In the genomic region with DNA sequence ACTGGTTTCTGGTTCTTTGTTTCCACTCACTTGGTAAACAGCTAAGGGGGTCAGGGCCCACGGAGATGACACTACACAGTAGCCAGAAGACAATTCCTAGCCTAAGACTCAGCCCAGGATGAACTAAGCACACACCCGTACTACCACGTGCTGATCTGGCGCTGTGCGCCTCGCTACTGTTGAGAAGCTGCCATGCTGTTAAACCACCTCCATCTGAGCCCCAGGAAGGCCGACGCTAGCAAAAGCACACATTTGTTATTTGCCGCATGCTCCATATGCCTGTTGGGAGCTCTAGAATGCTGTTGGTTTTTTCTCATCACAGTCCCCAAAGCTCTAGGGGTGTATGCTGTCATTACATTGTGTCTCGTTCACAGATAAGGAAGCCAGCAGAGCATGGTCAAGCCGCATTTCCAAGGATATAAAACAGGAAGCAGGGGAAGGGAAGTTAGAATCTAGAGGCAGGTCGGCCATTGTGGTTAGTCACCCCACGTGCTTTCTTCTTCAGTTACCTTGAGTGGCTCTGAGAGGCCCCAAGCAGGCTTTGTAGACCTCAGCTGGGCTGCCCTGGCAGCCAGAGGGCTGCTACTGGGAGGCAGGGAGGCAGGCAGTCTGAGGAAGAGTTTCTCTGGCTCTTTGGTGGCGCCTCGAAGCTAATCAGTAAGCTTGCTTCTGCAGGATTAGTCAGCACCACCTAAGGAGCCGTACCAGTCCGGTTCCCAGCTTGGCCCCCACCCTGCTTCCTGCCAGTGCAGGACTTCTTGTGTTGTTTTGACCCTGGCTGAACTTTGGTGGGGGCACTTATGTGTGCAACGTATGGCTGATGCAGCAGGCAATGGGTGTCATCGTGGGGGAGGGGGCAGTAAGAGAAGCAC, we compare ENCODE assay signal across 1 mouse cellular context.
A peak's percentile ranks its signal among the peaks of the same experiment; 100 is the strongest.
TF ChIP-seq lines count a peak whose summit lies in the region.

No protein-coding gene starts in this region.

TF ChIP-seq in MEL, 35 proteins besides CTCF, POLR2A, EP300 and RAD21:
- TF ChIP-seq TAL1 (IDR thresholded peaks at IDR 0.05; ENCODE audit: low read length) (no peak), MYC (IDR thresholded peaks at IDR 0.05; ENCODE audit: low read depth, low read length) (peak; percentile 99), ZMIZ1 (IDR thresholded peaks at IDR 0.05; ENCODE audit: low read depth, low read length) (no peak), BHLHE40 (IDR thresholded peaks at IDR 0.05; ENCODE audit: borderline replicate concordance, low read depth, low read length) (peak; percentile 72; the same call in 1 of the 2 replicates), SMC3 (IDR thresholded peaks at IDR 0.05; ENCODE audit: low read depth, low read length) (no peak), ZNF384 (IDR thresholded peaks at IDR 0.05; ENCODE audit: low read depth, low read length) (no peak), UBTF (IDR thresholded peaks at IDR 0.05; ENCODE audit: borderline replicate concordance, insufficient read depth, low read depth, low read length) (no peak), MAX (IDR thresholded peaks at IDR 0.05; ENCODE audit: low read length) (peak; percentile 97), RCOR1 (IDR thresholded peaks at IDR 0.05; ENCODE audit: low read depth, low read length) (no peak), GATA1 (IDR thresholded peaks at IDR 0.05; ENCODE audit: low read depth, low read length) (peak; percentile 64), MAZ (IDR thresholded peaks at IDR 0.05; ENCODE audit: low read depth, low read length) (peak; percentile 70; the same call in 1 of the 2 replicates), HCFC1 (IDR thresholded peaks at IDR 0.05; ENCODE audit: low read depth, low read length) (peak; percentile 41; the same call in 1 of the 2 replicates), SIN3A (IDR thresholded peaks at IDR 0.05; ENCODE audit: low read length) (peak; percentile 83), ELF1 (IDR thresholded peaks at IDR 0.05; ENCODE audit: low read depth, low read length) (peak; percentile 68), TCF12 (IDR thresholded peaks at IDR 0.05; ENCODE audit: low read depth, low read length) (0 out of 2 replicates have a peak, but pooled peaks have one; percentile 34), MYB (IDR thresholded peaks at IDR 0.05; ENCODE audit: low read depth, low read length) (no peak), CHD2 (IDR thresholded peaks at IDR 0.05; ENCODE audit: low read length) (no peak; the same call in 1 of the 2 replicates), KAT2A (conservative IDR thresholded peaks at IDR 0.05; ENCODE audit: low read depth, low read length) (no peak), USF2 (IDR thresholded peaks at IDR 0.05; ENCODE audit: borderline replicate concordance in 1 of 2, insufficient read depth in 1 of 2, low read depth in 1 of 2, low read length in 2 of 2) (no peak), TBP (IDR thresholded peaks at IDR 0.05; ENCODE audit: low read depth, low read length) (peak; percentile 67; the same call in 1 of the 2 replicates), NRF1 (IDR thresholded peaks at IDR 0.05; ENCODE audit: insufficient read depth, low read depth, low read length, poor library complexity, severe bottlenecking) (no peak), MXI1 (IDR thresholded peaks at IDR 0.05; ENCODE audit: low read depth, low read length) (peak; percentile 90), ETS1 (IDR thresholded peaks at IDR 0.05; ENCODE audit: low read depth, low read length) (peak; percentile 81), USF1 (IDR thresholded peaks at IDR 0.05; ENCODE audit: low read depth, low read length) (peak; percentile 79), CHD1 (IDR thresholded peaks at IDR 0.05; ENCODE audit: low read depth, low read length) (no peak)
